Mouse (Mus musculus): ENCODE measurements at regions not wholly inside any gene's neighbourhood (a gene's known extent, or its start where the extent isn't known, plus 50 kb on each side); places are given as distances from the start of the nearest gene placed in this dataset.

DNA sequence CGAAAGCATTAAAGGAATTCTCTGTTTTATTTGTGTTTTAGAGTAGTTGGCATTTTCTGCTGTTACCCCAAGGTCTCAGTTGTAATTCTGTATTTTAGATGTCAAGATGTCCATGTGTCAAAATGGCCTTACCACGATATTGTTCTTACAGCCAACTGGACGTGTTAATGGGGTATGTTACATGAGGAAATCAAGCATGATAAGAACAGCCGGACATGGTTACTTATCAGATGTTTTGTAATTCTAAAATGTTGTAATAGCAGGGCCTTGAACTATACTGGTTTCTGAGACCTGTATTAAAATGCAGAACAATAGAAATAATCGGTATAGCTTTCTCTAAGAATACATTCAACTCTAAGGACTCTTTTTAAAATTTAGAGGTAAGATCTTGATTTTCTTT lies 201.3 kb downstream of the Foxo1 start:
- TF ChIP-seq CTCF (IDR thresholded peaks at IDR 0.05; ENCODE audit: low read depth) = no peak
- no peak for TF ChIP-seq EP300 (IDR thresholded peaks at IDR 0.05; ENCODE audit: low read depth)
